In genomic region chr16:13371740-13372287, GRCm38 (mm10) we compare ENCODE assay signal across 8 mouse cellular contexts.
DNase-seq lines count a peak whose midpoint lies in the region; ATAC-seq lines count a peak whose summit lies in the region.

No protein-coding gene starts in this region.

- H3K27ac ChIP-seq in heart, embryonic 11.5 days (ENCODE audit: low read depth, low read length): peak overlapping the region; percentile 46
- H3K27ac ChIP-seq in kidney, embryonic 16.5 days (ENCODE audit: low read length): peak overlapping the region; percentile 50; the same call in 1 of the 2 replicates
- H3K27ac ChIP-seq in limb, embryonic 15.5 days: peak overlapping the region; percentile 59; the same call in 1 of the 2 replicates
- H3K27ac ChIP-seq in midbrain, embryonic 15.5 days: no peak overlapping the region

- peak; percentile 98 for DNase-seq in 3T3-L1 (ENCODE audit: low read depth, low spot score)
- DNase-seq in c-Kit-positive CD71-negative TER-119-negative erythroid progenitor cells, embryonic 14.5 days (ENCODE audit: low read depth): peak; percentile 55
- DNase-seq in fibroblast of lung, adult 2 months (ENCODE audit: low read depth): peak; percentile 86
- peak; percentile 86 for DNase-seq in telencephalon, adult 2 months (ENCODE audit: low read depth, low spot score)

- H3K36me3 ChIP-seq in heart, embryonic 11.5 days (ENCODE audit: control insufficient read depth, insufficient read depth, low read length): no peaks in the 10 kb centered on the region
- H3K36me3 ChIP-seq in kidney, embryonic 16.5 days (ENCODE audit: insufficient read depth, low read length): no peaks in the 10 kb centered on the region
- H3K36me3 ChIP-seq in limb, embryonic 15.5 days: no peaks in the 10 kb centered on the region
- no peaks in the 10 kb centered on the region for H3K36me3 ChIP-seq in midbrain, embryonic 15.5 days (replicated peaks)

- 13% methylated on average over 11 of the region's 11 CpGs for WGBS in heart, embryonic 11.5 days (ENCODE audit: insufficient replicate concordance)
- 17% methylated on average over 11 of the region's 11 CpGs for WGBS in kidney, embryonic 16.5 days
- WGBS in limb, embryonic 15.5 days: 15% methylated on average over 11 of the region's 11 CpGs
- WGBS in midbrain, embryonic 15.5 days: 30% methylated on average over 11 of the region's 11 CpGs

- no peaks in the 10 kb centered on the region for H3K9me3 ChIP-seq in heart, embryonic 11.5 days (replicated peaks; ENCODE audit: control insufficient read depth, low read length)
- no peaks in the 10 kb centered on the region for H3K9me3 ChIP-seq in kidney, embryonic 16.5 days (ENCODE audit: low read length)
- H3K9me3 ChIP-seq in limb, embryonic 15.5 days: no peaks in the 10 kb centered on the region
- no peaks in the 10 kb centered on the region for H3K9me3 ChIP-seq in midbrain, embryonic 15.5 days

- ATAC-seq in heart, embryonic 11.5 days (replicated peaks; ENCODE audit: insufficient number of reproducible peaks, low FRiP score, low TSS enrichment): peak; percentile 86
- ATAC-seq in kidney, embryonic 16.5 days (ENCODE audit: low FRiP score, low TSS enrichment): peak; percentile 87
- no peak; the same call in 1 of the 2 replicates for ATAC-seq in limb, embryonic 15.5 days (ENCODE audit: insufficient number of reproducible peaks, low FRiP score, low TSS enrichment, low read depth)
- ATAC-seq in midbrain, embryonic 15.5 days (replicated peaks): peak; percentile 76

- H3K4me2 ChIP-seq in heart, embryonic 11.5 days: peak overlapping the region; percentile 51
- H3K4me2 ChIP-seq in kidney, embryonic 16.5 days (replicated peaks; ENCODE audit: low read depth, low read length): 0 out of 2 replicates have a peak overlapping the region, but pooled peaks have one; percentile 15
- no peak overlapping the region for H3K4me2 ChIP-seq in limb, embryonic 15.5 days
- H3K4me2 ChIP-seq in midbrain, embryonic 15.5 days: no peak overlapping the region

- no peaks in the 10 kb centered on the region for H3K27me3 ChIP-seq in heart, embryonic 11.5 days (ENCODE audit: control insufficient read depth, insufficient read depth, low read length)
- no peaks in the 10 kb centered on the region for H3K27me3 ChIP-seq in kidney, embryonic 16.5 days (ENCODE audit: insufficient read depth, low read length)
- no peaks in the 10 kb centered on the region for H3K27me3 ChIP-seq in limb, embryonic 15.5 days
- H3K27me3 ChIP-seq in midbrain, embryonic 15.5 days (replicated peaks): no peaks in the 10 kb centered on the region

- peaks cover 8% of the 10 kb centered on the region for H3K4me1 ChIP-seq in heart, embryonic 11.5 days (ENCODE audit: control insufficient read depth, insufficient read depth, low read length)
- H3K4me1 ChIP-seq in kidney, embryonic 16.5 days (ENCODE audit: insufficient read depth, low read length): peaks cover 17% of the 10 kb centered on the region
- H3K4me1 ChIP-seq in limb, embryonic 15.5 days: peaks cover 13% of the 10 kb centered on the region
- H3K4me1 ChIP-seq in midbrain, embryonic 15.5 days: peaks cover 13% of the 10 kb centered on the region

- H3K4me3 ChIP-seq in heart, embryonic 11.5 days (ENCODE audit: low read depth, low read length): no peak overlapping the region
- H3K4me3 ChIP-seq in kidney, embryonic 16.5 days (ENCODE audit: low read length): no peak overlapping the region
- no peak overlapping the region for H3K4me3 ChIP-seq in limb, embryonic 15.5 days
- H3K4me3 ChIP-seq in midbrain, embryonic 15.5 days: no peak overlapping the region

- H3K9ac ChIP-seq in heart, embryonic 11.5 days (ENCODE audit: low read depth, low read length): 0 out of 2 replicates have a peak overlapping the region, but pooled peaks have one; percentile 39
- 0 out of 2 replicates have a peak overlapping the region, but pooled peaks have one; percentile 22 for H3K9ac ChIP-seq in kidney, embryonic 16.5 days (replicated peaks; ENCODE audit: low read length)
- no peak overlapping the region for H3K9ac ChIP-seq in limb, embryonic 15.5 days
- no peak overlapping the region for H3K9ac ChIP-seq in midbrain, embryonic 15.5 days

Comparison
In these comparisons a context has a peak if more than half of its experiments do, and no peak if none do; other contexts are left out.
1. H3K4me2 ChIP-seq: peak in heart, embryonic 11.5 days (single experiment) and kidney, embryonic 16.5 days (single experiment); none in limb, embryonic 15.5 days (single experiment) and midbrain, embryonic 15.5 days (single experiment).
2. H3K9ac ChIP-seq: peak in heart, embryonic 11.5 days (single experiment) and kidney, embryonic 16.5 days (single experiment); none in limb, embryonic 15.5 days (single experiment) and midbrain, embryonic 15.5 days (single experiment).
3. Peak in every context shown above with its lines, with median percentiles within 50 percentile points of each other: DNase-seq.